11 mouse cellular contexts compared by ENCODE assay signal in the genomic region with DNA sequence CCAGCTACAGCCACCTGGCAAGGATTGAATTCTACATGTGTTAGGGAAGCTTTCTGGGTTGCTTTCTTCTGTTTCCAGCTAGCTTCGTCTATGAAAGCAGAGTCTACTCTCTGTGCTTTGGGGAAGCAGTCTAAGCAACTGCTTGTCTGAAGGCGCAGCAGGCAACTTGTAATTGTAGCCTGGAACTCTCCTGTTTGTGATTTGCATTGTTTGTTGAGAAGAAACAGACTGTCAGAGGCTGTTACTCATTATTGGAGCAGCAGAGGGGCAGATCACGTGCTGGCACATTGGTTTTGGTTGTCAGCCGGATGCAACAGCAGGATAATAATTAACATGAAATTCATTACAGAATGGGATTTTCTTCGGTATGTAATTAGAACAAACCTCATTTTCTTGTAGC.
DNase-seq lines count a peak whose midpoint lies in the region; ATAC-seq and TF ChIP-seq lines count a peak whose summit lies in the region.
"Had no signal": no experiment of that assay in that cellular context is flagged by ENCODE, and none has a peak within 500 bp of the region (broad histone marks: within the 10 kb centered on the region; RNA-seq: fewer than 3 reads in every experiment).

No protein-coding gene starts in this region.

- in situ Hi-C loops in Patski (cut with MboI; ENCODE audit: low pct_unique_long_range_greater_than_20kb), result no loop called here

- CTCF ChIA-PET in Patski (lab: Charles Lee), result no interaction called here

- TF ChIP-seq CTCF in Patski (IDR thresholded peaks at IDR 0.05), result no peak

- DNase-seq in Patski (ENCODE audit: low read depth, low spot score), result peak; percentile 13
- peak; percentile 48 for DNase-seq in embryo, embryonic 11 days
- DNase-seq in kidney, adult 11 months, result peak; percentile 61
- peak; percentile 39 to 69 for DNase-seq in layer of hippocampus, postnatal 14 days (ENCODE audit: low spot score in 2 of 2)
- DNase-seq in urinary bladder, postnatal 4 days (ENCODE audit: low spot score in 2 of 2), result no peak
- DNase-seq in right cerebral cortex, postnatal 14 days, result no peak
- no peak for DNase-seq in adipocyte (ENCODE audit: low spot score)
- DNase-seq: cerebellum, adult 8-10 months had no signal

- no peaks in the 10 kb centered on the region for H3K27me3 ChIP-seq in Patski
- H3K27me3 ChIP-seq: heart, embryonic 13.5 days; liver, embryonic 15.5 days had no signal

- ATAC-seq in Patski, result no peak
- no peak for ATAC-seq in monocyte, adult 5-6 weeks (replicated peaks; ENCODE audit: insufficient number of reproducible peaks, low FRiP score, low TSS enrichment, poor library complexity, severe bottlenecking)

- POLR2A ChIA-PET in Patski (lab: Charles Lee), result no interaction called here

Comparison
In these comparisons a context has a peak if more than half of its experiments do, and no peak if none do; other contexts are left out.
1. DNase-seq: peak in Patski (single experiment), embryo, embryonic 11 days (single experiment), kidney, adult 11 months (single experiment) and layer of hippocampus, postnatal 14 days (2 of 2); none in urinary bladder, postnatal 4 days (0 of 2), right cerebral cortex, postnatal 14 days (single experiment) and adipocyte (single experiment).